Mouse (Mus musculus): ENCODE data around the gene 1700016C15Rik. TPM values are rescaled to one million over a fixed set of nuclear protein-coding genes. Genes with fewer than 3 reads are reported as not detected.

The 1700016C15Rik gene
- polyA plus RNA-seq, 1 experiment from 2014 or later: not detected

- Histone ChIP-seq H3K27me3 (ENCODE audit: control insufficient read depth, insufficient read depth, low read length) (no peaks in the 10 kb centered on the region), H3K27ac (replicated peaks; ENCODE audit: low read depth, low read length) (no peak overlapping the region), H3K9me3 (ENCODE audit: control insufficient read depth, low read length) (no peaks in the 10 kb centered on the region), H3K9ac (ENCODE audit: low read length) (no peak overlapping the region), H3K4me1 (ENCODE audit: control insufficient read depth, insufficient read depth, low read length) (no peaks in the 10 kb centered on the region), H3K36me3 (ENCODE audit: control insufficient read depth, insufficient read depth, low read length) (no peaks in the 10 kb centered on the region), H3K4me3 (ENCODE audit: low read depth, low read length) (no peak overlapping the region), H3K4me2 (ENCODE audit: low read depth, severe bottlenecking) (no peak overlapping the region)
- ATAC-seq (ENCODE audit: insufficient number of reproducible peaks, low FRiP score, low TSS enrichment, low read depth) (no peak), DNase-seq (ENCODE audit: low spot score) (no peak)
- WGBS: 75% methylated on average over 8 of the region's 8 CpGs
Measured at GRCm38 (mm10) chr1:177700560-177700959, 29.1 kb upstream of the 1700016C15Rik start.

- H3K9me3 ChIP-seq (ENCODE audit: control insufficient read depth, low read length): no peaks in the 10 kb centered on the region
- ATAC-seq (ENCODE audit: insufficient number of reproducible peaks, low FRiP score, low TSS enrichment, low read depth) (peak; percentile 83; the same call in 1 of the 2 replicates), DNase-seq (ENCODE audit: low spot score) (peak; percentile 88)
- H3K27me3 ChIP-seq (ENCODE audit: control insufficient read depth, insufficient read depth, low read length): no peaks in the 10 kb centered on the region
- no peak overlapping the region for H3K27ac ChIP-seq (replicated peaks; ENCODE audit: low read depth, low read length)
- H3K4me2 ChIP-seq (ENCODE audit: low read depth, severe bottlenecking): peak overlapping the region; percentile 85
- H3K4me3 ChIP-seq (ENCODE audit: low read depth, low read length): peak overlapping the region; percentile 40
- peak overlapping the region; percentile 60 for H3K9ac ChIP-seq (ENCODE audit: low read length)
- no peaks in the 10 kb centered on the region for H3K4me1 ChIP-seq (ENCODE audit: control insufficient read depth, insufficient read depth, low read length)
- no peaks in the 10 kb centered on the region for H3K36me3 ChIP-seq (ENCODE audit: control insufficient read depth, insufficient read depth, low read length)
- WGBS: under 1% methylated on average over 15 of the region's 15 CpGs
Measured at GRCm38 (mm10) chr1:177702481-177703146, 27.0 kb upstream of the 1700016C15Rik start.

- Histone ChIP-seq H3K27me3 (ENCODE audit: control insufficient read depth, insufficient read depth, low read length) (no peaks in the 10 kb centered on the region), H3K4me2 (ENCODE audit: low read depth, severe bottlenecking) (peak overlapping the region; percentile 85; the same call in 1 of the 2 replicates), H3K27ac (replicated peaks; ENCODE audit: low read depth, low read length) (no peak overlapping the region), H3K9ac (ENCODE audit: low read length) (no peak overlapping the region), H3K9me3 (ENCODE audit: control insufficient read depth, low read length) (no peaks in the 10 kb centered on the region), H3K36me3 (ENCODE audit: control insufficient read depth, insufficient read depth, low read length) (no peaks in the 10 kb centered on the region), H3K4me1 (ENCODE audit: control insufficient read depth, insufficient read depth, low read length) (no peaks in the 10 kb centered on the region), H3K4me3 (ENCODE audit: low read depth, low read length) (no peak overlapping the region; the same call in 1 of the 2 replicates)
- no peak for ATAC-seq (ENCODE audit: insufficient number of reproducible peaks, low FRiP score, low TSS enrichment, low read depth)
- WGBS: 60% methylated on average over 6 of the region's 6 CpGs
- no peak for DNase-seq (ENCODE audit: low spot score)
Measured at GRCm38 (mm10) chr1:177703147-177703807, 26.3 kb upstream of the 1700016C15Rik start.

GRCm38 (mm10) chr1:177705204-177705603 is 24.4 kb upstream of the 1700016C15Rik start:
- H3K27me3 ChIP-seq (ENCODE audit: control insufficient read depth, insufficient read depth, low read length): no peaks in the 10 kb centered on the region
- ATAC-seq (ENCODE audit: insufficient number of reproducible peaks, low FRiP score, low TSS enrichment, low read depth): no peak
- no peaks in the 10 kb centered on the region for H3K4me1 ChIP-seq (ENCODE audit: control insufficient read depth, insufficient read depth, low read length)
- no peak overlapping the region for H3K4me3 ChIP-seq (ENCODE audit: low read depth, low read length)
- H3K36me3 ChIP-seq (ENCODE audit: control insufficient read depth, insufficient read depth, low read length): no peaks in the 10 kb centered on the region
- no peaks in the 10 kb centered on the region for H3K9me3 ChIP-seq (ENCODE audit: control insufficient read depth, low read length)
- no peak overlapping the region for H3K9ac ChIP-seq (ENCODE audit: low read length)
- H3K4me2 ChIP-seq (ENCODE audit: low read depth, severe bottlenecking): no peak overlapping the region
- 58% methylated on average over 2 of the region's 2 CpGs for WGBS
- H3K27ac ChIP-seq (replicated peaks; ENCODE audit: low read depth, low read length): no peak overlapping the region
- no peak for DNase-seq (ENCODE audit: low spot score)

- Histone ChIP-seq H3K27ac (replicated peaks; ENCODE audit: low read depth, low read length) (no peak overlapping the region), H3K36me3 (ENCODE audit: control insufficient read depth, insufficient read depth, low read length) (no peaks in the 10 kb centered on the region), H3K4me3 (ENCODE audit: low read depth, low read length) (no peak overlapping the region), H3K27me3 (ENCODE audit: control insufficient read depth, insufficient read depth, low read length) (no peaks in the 10 kb centered on the region), H3K9me3 (ENCODE audit: control insufficient read depth, low read length) (no peaks in the 10 kb centered on the region), H3K4me1 (ENCODE audit: control insufficient read depth, insufficient read depth, low read length) (no peaks in the 10 kb centered on the region), H3K9ac (ENCODE audit: low read length) (no peak overlapping the region), H3K4me2 (ENCODE audit: low read depth, severe bottlenecking) (no peak overlapping the region)
- DNase-seq (ENCODE audit: low spot score): no peak
- ATAC-seq (ENCODE audit: insufficient number of reproducible peaks, low FRiP score, low TSS enrichment, low read depth): no peak
- WGBS: 89% methylated on average over 1 of the region's 1 CpGs
Measured at GRCm38 (mm10) chr1:177707571-177707970, 22.0 kb upstream of the 1700016C15Rik start.

GRCm38 (mm10) chr1:177708583-177709055 is 21.0 kb upstream of the 1700016C15Rik start:
- Histone ChIP-seq H3K9me3 (ENCODE audit: control insufficient read depth, low read length) (no peaks in the 10 kb centered on the region), H3K4me3 (ENCODE audit: low read depth, low read length) (no peak overlapping the region), H3K9ac (ENCODE audit: low read length) (no peak overlapping the region), H3K36me3 (ENCODE audit: control insufficient read depth, insufficient read depth, low read length) (no peaks in the 10 kb centered on the region), H3K27ac (replicated peaks; ENCODE audit: low read depth, low read length) (no peak overlapping the region), H3K4me2 (ENCODE audit: low read depth, severe bottlenecking) (no peak overlapping the region), H3K27me3 (ENCODE audit: control insufficient read depth, insufficient read depth, low read length) (no peaks in the 10 kb centered on the region), H3K4me1 (ENCODE audit: control insufficient read depth, insufficient read depth, low read length) (no peaks in the 10 kb centered on the region)
- ATAC-seq (ENCODE audit: insufficient number of reproducible peaks, low FRiP score, low TSS enrichment, low read depth) (no peak), DNase-seq (ENCODE audit: low spot score) (no peak)
- 62% methylated on average over 4 of the region's 4 CpGs for WGBS

GRCm38 (mm10) chr1:177711000-177711399 is 18.6 kb upstream of the 1700016C15Rik start:
- DNase-seq (ENCODE audit: low spot score): no peak

GRCm38 (mm10) chr1:177711418-177711817 is 18.2 kb upstream of the 1700016C15Rik start:
- Histone ChIP-seq H3K9me3 (ENCODE audit: control insufficient read depth, low read length) (no peaks in the 10 kb centered on the region), H3K27ac (replicated peaks; ENCODE audit: low read depth, low read length) (no peak overlapping the region), H3K9ac (ENCODE audit: low read length) (no peak overlapping the region), H3K36me3 (ENCODE audit: control insufficient read depth, insufficient read depth, low read length) (no peaks in the 10 kb centered on the region), H3K4me3 (ENCODE audit: low read depth, low read length) (no peak overlapping the region), H3K4me1 (ENCODE audit: control insufficient read depth, insufficient read depth, low read length) (no peaks in the 10 kb centered on the region), H3K4me2 (ENCODE audit: low read depth, severe bottlenecking) (no peak overlapping the region), H3K27me3 (ENCODE audit: control insufficient read depth, insufficient read depth, low read length) (no peaks in the 10 kb centered on the region)
- no peak for DNase-seq (ENCODE audit: low spot score)
- ATAC-seq (ENCODE audit: insufficient number of reproducible peaks, low FRiP score, low TSS enrichment, low read depth): no peak
- 85% methylated on average over 2 of the region's 2 CpGs for WGBS

More at GRCm38 (mm10) chr1:177711000-177711399, 18.6 kb upstream of the 1700016C15Rik start:
- Histone ChIP-seq H3K9ac (ENCODE audit: low read length) (no peak overlapping the region), H3K9me3 (ENCODE audit: control insufficient read depth, low read length) (no peaks in the 10 kb centered on the region), H3K27ac (replicated peaks; ENCODE audit: low read depth, low read length) (no peak overlapping the region), H3K4me3 (ENCODE audit: low read depth, low read length) (no peak overlapping the region), H3K4me1 (ENCODE audit: control insufficient read depth, insufficient read depth, low read length) (no peaks in the 10 kb centered on the region), H3K4me2 (ENCODE audit: low read depth, severe bottlenecking) (no peak overlapping the region), H3K36me3 (ENCODE audit: control insufficient read depth, insufficient read depth, low read length) (no peaks in the 10 kb centered on the region), H3K27me3 (ENCODE audit: control insufficient read depth, insufficient read depth, low read length) (no peaks in the 10 kb centered on the region)
- 66% methylated on average over 2 of the region's 2 CpGs for WGBS
- ATAC-seq (ENCODE audit: insufficient number of reproducible peaks, low FRiP score, low TSS enrichment, low read depth): no peak
